Comparison of ENCODE assay signal across 28 mouse cellular contexts in genomic region chr7:47747528-47747927, GRCm38 (mm10).
"Had no signal": no experiment of that assay in that cellular context is flagged by ENCODE, and none has a peak within 500 bp of the region (broad histone marks: within the 10 kb centered on the region; RNA-seq: fewer than 3 reads in every experiment).

No protein-coding gene starts in this region.

- H3K27me3 ChIP-seq: heart, embryonic 13.5 days; heart, embryonic 15.5 days; hindbrain, embryonic 12.5 days; intestine, embryonic 15.5 days; limb, embryonic 13.5 days; limb, embryonic 15.5 days; liver, embryonic 12.5 days had no signal

- H3K4me2 ChIP-seq: heart, embryonic 11.5 days; heart, embryonic 13.5 days; heart, embryonic 15.5 days; hindbrain, embryonic 12.5 days; hindbrain, embryonic 14.5 days; intestine, embryonic 15.5 days; limb, embryonic 13.5 days; limb, embryonic 15.5 days; liver, embryonic 12.5 days had no signal

- H3K27ac ChIP-seq: gastrocnemius, adult 2 months; heart, adult 2 months; heart, embryonic 13.5 days; heart, embryonic 15.5 days; hindbrain, embryonic 10.5 days; hindbrain, embryonic 12.5 days; hindbrain, embryonic 14.5 days; intestine, embryonic 15.5 days; left cerebral cortex, adult 2 months; limb, embryonic 13.5 days; limb, embryonic 15.5 days; liver, embryonic 12.5 days; liver, embryonic 14.5 days had no signal

- H3K4me1 ChIP-seq: heart, embryonic 13.5 days; heart, embryonic 15.5 days; hindbrain, embryonic 10.5 days; hindbrain, embryonic 12.5 days; intestine, embryonic 15.5 days; limb, embryonic 13.5 days; limb, embryonic 15.5 days; liver, embryonic 12.5 days had no signal

- H3K9ac ChIP-seq: heart, embryonic 13.5 days; heart, embryonic 15.5 days; hindbrain, embryonic 12.5 days; hindbrain, embryonic 14.5 days; intestine, embryonic 15.5 days; limb, embryonic 13.5 days; limb, embryonic 15.5 days; liver, embryonic 12.5 days; liver, embryonic 14.5 days had no signal

- H3K36me3 ChIP-seq: heart, embryonic 13.5 days; heart, embryonic 15.5 days; hindbrain, embryonic 10.5 days; hindbrain, embryonic 12.5 days; intestine, embryonic 15.5 days; limb, embryonic 13.5 days; limb, embryonic 15.5 days; liver, embryonic 12.5 days had no signal

- ATAC-seq: hindbrain, embryonic 16.5 days; inflammation-experienced regulatory T-cells, adult 6 months; intestine, embryonic 15.5 days; intestine, postnatal 0 days; liver, embryonic 12.5 days had no signal

- H3K4me3 ChIP-seq: gastrocnemius, adult 2 months; heart, adult 2 months; heart, embryonic 13.5 days; heart, embryonic 15.5 days; hindbrain, embryonic 10.5 days; hindbrain, embryonic 12.5 days; intestine, embryonic 15.5 days; left cerebral cortex, adult 2 months; limb, embryonic 13.5 days; limb, embryonic 15.5 days; liver, embryonic 12.5 days had no signal

- DNase-seq: gastrocnemius, adult 2 months; gastrocnemius, postnatal 10 days; gastrocnemius, postnatal 25 days; heart, adult 11 months; heart, adult 2 months; heart, postnatal 14 days; heart, postnatal 36 days; kidney, adult 18-20 months; kidney, adult 8-10 months; kidney, postnatal 10 days; kidney, postnatal 25 days; kidney, postnatal 4 days; left cerebral cortex, postnatal 4 days had no signal
